Comparison of ENCODE assay signal across 28 mouse cellular contexts in the genomic region with DNA sequence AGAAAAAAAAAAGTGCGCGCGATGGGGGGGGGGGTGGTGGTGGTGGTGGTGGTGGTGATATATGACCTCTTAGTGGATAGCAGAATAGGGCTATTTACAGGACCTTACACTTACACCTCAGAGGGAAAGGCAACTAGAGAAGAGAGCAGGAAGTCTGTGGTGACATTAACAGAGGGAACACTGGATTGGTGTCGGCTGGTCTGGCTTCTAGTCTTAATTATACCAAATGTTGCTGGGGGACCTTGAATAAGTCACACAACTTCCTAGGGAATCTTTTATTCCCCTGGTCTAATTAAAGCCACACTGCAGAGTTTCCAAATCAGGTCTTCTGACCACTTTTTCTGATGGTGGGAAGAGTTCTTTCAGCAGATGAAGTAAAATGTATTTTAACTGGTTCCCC.
"Had no signal": no experiment of that assay in that cellular context is flagged by ENCODE, and none has a peak within 500 bp of the region (broad histone marks: within the 10 kb centered on the region; RNA-seq: fewer than 3 reads in every experiment).

No protein-coding gene starts in this region.

- H3K4me3 ChIP-seq: left cerebral cortex, adult 2 months; limb, embryonic 10.5 days; limb, embryonic 12.5 days; limb, embryonic 13.5 days; limb, embryonic 15.5 days; liver, embryonic 12.5 days; liver, embryonic 13.5 days; liver, embryonic 15.5 days; lung, embryonic 15.5 days; megakaryocyte, embryonic 14.5 days; midbrain, embryonic 10.5 days; midbrain, embryonic 12.5 days; midbrain, embryonic 13.5 days; midbrain, embryonic 15.5 days; myocyte; neural tube, embryonic 12.5 days had no signal

- H3K27me3 ChIP-seq: limb, embryonic 12.5 days; limb, embryonic 13.5 days; limb, embryonic 15.5 days; liver, embryonic 12.5 days; liver, embryonic 13.5 days; liver, embryonic 15.5 days; lung, embryonic 15.5 days; megakaryocyte, embryonic 14.5 days; midbrain, embryonic 12.5 days; midbrain, embryonic 13.5 days; midbrain, embryonic 15.5 days; neural tube, embryonic 12.5 days had no signal

- DNase-seq: left cerebral cortex, postnatal 4 days; liver, embryonic 13.5 days; lung, adult 18-20 months; lung, adult 2 months; lung, embryonic 14.5 days; lung, postnatal 10 days; lung, postnatal 14 days; lung, postnatal 4 days; midbrain, embryonic 14.5 days had no signal

- H3K4me2 ChIP-seq: limb, embryonic 12.5 days; limb, embryonic 13.5 days; limb, embryonic 15.5 days; liver, embryonic 12.5 days; liver, embryonic 13.5 days; liver, embryonic 15.5 days; lung, embryonic 14.5 days; lung, embryonic 15.5 days; midbrain, embryonic 11.5 days; midbrain, embryonic 12.5 days; midbrain, embryonic 13.5 days; midbrain, embryonic 15.5 days; neural tube, embryonic 12.5 days had no signal

- H3K4me1 ChIP-seq: limb, embryonic 10.5 days; limb, embryonic 12.5 days; limb, embryonic 13.5 days; liver, embryonic 12.5 days; liver, embryonic 13.5 days; liver, embryonic 15.5 days; lung, embryonic 15.5 days; megakaryocyte, embryonic 14.5 days; midbrain, embryonic 10.5 days; midbrain, embryonic 12.5 days; midbrain, embryonic 13.5 days; midbrain, embryonic 15.5 days; neural tube, embryonic 12.5 days had no signal

- H3K36me3 ChIP-seq: limb, embryonic 10.5 days; limb, embryonic 12.5 days; limb, embryonic 13.5 days; limb, embryonic 15.5 days; liver, embryonic 12.5 days; liver, embryonic 13.5 days; liver, embryonic 15.5 days; lung, embryonic 15.5 days; midbrain, embryonic 10.5 days; midbrain, embryonic 12.5 days; midbrain, embryonic 13.5 days; midbrain, embryonic 15.5 days; neural tube, embryonic 12.5 days had no signal

- H3K9me3 ChIP-seq: limb, embryonic 10.5 days; limb, embryonic 12.5 days; limb, embryonic 13.5 days; limb, embryonic 15.5 days; liver, embryonic 12.5 days; liver, embryonic 13.5 days; liver, embryonic 15.5 days; lung, embryonic 15.5 days; megakaryocyte, embryonic 14.5 days; midbrain, embryonic 10.5 days; midbrain, embryonic 12.5 days; midbrain, embryonic 13.5 days; midbrain, embryonic 15.5 days; neural tube, embryonic 12.5 days had no signal

- ATAC-seq: liver, embryonic 12.5 days; midbrain, embryonic 13.5 days; midbrain, embryonic 15.5 days; midbrain, embryonic 16.5 days had no signal

- H3K27ac ChIP-seq: left cerebral cortex, adult 2 months; limb, embryonic 10.5 days; limb, embryonic 12.5 days; limb, embryonic 13.5 days; limb, embryonic 15.5 days; liver, embryonic 12.5 days; liver, embryonic 13.5 days; liver, embryonic 14.5 days; liver, embryonic 15.5 days; lung, embryonic 15.5 days; macrophage; midbrain, embryonic 10.5 days; midbrain, embryonic 12.5 days; midbrain, embryonic 13.5 days; midbrain, embryonic 15.5 days; neural tube, embryonic 12.5 days had no signal

- H3K9ac ChIP-seq: limb, embryonic 12.5 days; limb, embryonic 13.5 days; limb, embryonic 15.5 days; liver, embryonic 12.5 days; liver, embryonic 13.5 days; liver, embryonic 14.5 days; liver, embryonic 15.5 days; lung, embryonic 14.5 days; lung, embryonic 15.5 days; midbrain, embryonic 12.5 days; midbrain, embryonic 13.5 days; midbrain, embryonic 15.5 days; neural tube, embryonic 12.5 days had no signal
